In the genomic region with DNA sequence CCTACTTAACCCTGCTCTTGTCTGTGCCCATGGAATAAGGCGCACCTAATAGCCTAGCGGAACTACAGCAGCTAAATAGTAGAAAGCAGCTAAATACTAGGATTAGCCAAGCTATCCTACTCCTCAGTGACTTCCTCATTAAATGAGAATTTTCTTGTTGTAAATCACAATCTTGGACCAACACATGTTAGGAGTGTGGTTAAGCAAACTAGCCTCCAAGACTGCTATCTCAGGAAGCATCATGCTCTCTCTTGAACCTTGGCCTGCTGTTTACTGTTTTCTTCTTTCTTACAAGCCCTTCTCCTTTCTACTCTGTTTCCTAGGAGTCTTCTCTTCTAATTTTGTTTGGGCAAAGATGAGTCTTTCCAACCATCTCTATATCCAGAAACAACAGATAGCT, we compare ENCODE assay signal across 20 mouse cellular contexts.
"Had no signal": no experiment of that assay in that cellular context is flagged by ENCODE, and none has a peak within 500 bp of the region (broad histone marks: within the 10 kb centered on the region; RNA-seq: fewer than 3 reads in every experiment).

No protein-coding gene starts in this region.

- H3K36me3 ChIP-seq: limb, embryonic 10.5 days; limb, embryonic 13.5 days; liver, embryonic 12.5 days; liver, embryonic 15.5 days; lung, embryonic 15.5 days; midbrain, embryonic 13.5 days; stomach, embryonic 15.5 days had no signal

- ATAC-seq: liver, embryonic 12.5 days; midbrain, embryonic 13.5 days had no signal

- DNase-seq: kidney, adult 18-20 months; kidney, adult 9 months; kidney, postnatal 25 days; layer of hippocampus, adult 9-11 months; liver; lung, adult 18-20 months; lung, postnatal 10 days; lung, postnatal 36 days; right cerebral cortex, postnatal 14 days; spleen, adult 18-20 months; thymus, adult 18-20 months; thymus, postnatal 36 days had no signal

- H3K4me3 ChIP-seq: layer of hippocampus, adult 2 months; limb, embryonic 10.5 days; limb, embryonic 13.5 days; liver, embryonic 12.5 days; liver, embryonic 15.5 days; lung, embryonic 15.5 days; midbrain, embryonic 13.5 days; stomach, embryonic 15.5 days had no signal

- H3K9me3 ChIP-seq: limb, embryonic 10.5 days; limb, embryonic 13.5 days; liver, embryonic 12.5 days; liver, embryonic 15.5 days; lung, embryonic 15.5 days; midbrain, embryonic 13.5 days; stomach, embryonic 15.5 days had no signal

- H3K4me1 ChIP-seq: limb, embryonic 10.5 days; limb, embryonic 13.5 days; liver, embryonic 12.5 days; liver, embryonic 15.5 days; lung, embryonic 15.5 days; stomach, embryonic 15.5 days had no signal

- H3K27me3 ChIP-seq: limb, embryonic 13.5 days; liver, embryonic 12.5 days; liver, embryonic 15.5 days; lung, embryonic 15.5 days; midbrain, embryonic 13.5 days; stomach, embryonic 15.5 days had no signal
